Mouse (Mus musculus) heart, adult 2 months (tissue): Measurements from ENCODE around the gene Rad23b.

ENCODE experiments used
- CTCF ChIP-seq: fragments of 200-600 bp; IDR thresholded peaks from 2 replicates; pipeline ENCODE4 v1.8.1; 2022; ENCODE audit warnings: antibody characterized with exemption, mild to moderate bottlenecking, moderate library complexity
- POLR2A ChIP-seq: fragments of 200-500 bp; IDR thresholded peaks from 2 replicates; pipeline ENCODE4 v1.6.1; 2011; ENCODE audit warnings: mild to moderate bottlenecking, low read depth, low read length, control low read depth; ENCODE audit not compliant: insufficient read depth

DNA sequence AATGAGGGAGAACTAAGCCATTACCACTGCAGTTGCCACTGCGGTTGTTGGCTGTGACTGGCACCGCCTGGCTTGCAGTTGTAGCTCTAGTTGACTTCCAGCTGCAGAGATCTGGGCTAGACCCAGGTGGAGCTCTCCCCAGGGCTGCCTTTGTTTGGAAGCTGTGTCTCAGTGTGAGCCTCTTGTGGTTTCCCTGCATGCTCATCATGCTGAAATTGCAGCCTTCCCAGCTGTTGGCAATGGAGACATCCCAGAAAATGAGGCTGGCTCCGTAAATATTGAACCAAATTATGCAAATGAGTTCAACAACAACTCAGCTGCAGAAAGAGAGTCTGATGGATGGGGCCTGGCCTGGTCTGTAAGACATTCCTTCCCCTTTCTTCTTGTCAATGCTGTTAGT, 66.0 kb downstream of the Rad23b start:
- TF ChIP-seq CTCF = no peak
- TF ChIP-seq POLR2A = no peak
